Mouse (Mus musculus) midbrain, embryonic 10.5 days (tissue): ENCODE results near the gene Cxcr4. TPM values are rescaled to one million over a fixed set of nuclear protein-coding genes. Genes with fewer than 3 reads are reported as not detected.
"Not testable (repeated sequence)": the region's sequence is repeated elsewhere in the genome, so short reads cannot be mapped to it uniquely, and the experiment has no call there.

Source experiments
- DNase-seq: peaks from one replicate; pipeline ENCODE4 v3.0.0-alpha.2; 2017; ENCODE audit warnings: low spot score
- H3K27ac ChIP-seq: fragments of 300-500 bp; sonication (generic); replicated peaks from 2 replicates; pipeline ENCODE4 v1.5.1; 2016; ENCODE audit warnings: mild to moderate bottlenecking
- H3K27me3 ChIP-seq: fragments of 300-500 bp; sonication (generic); 2 replicates; pipeline ENCODE4 v1.6.1; 2016; ENCODE audit warnings: low read depth, mild to moderate bottlenecking; ENCODE audit not compliant: poor library complexity, severe bottlenecking
- H3K36me3 ChIP-seq: fragments of 300-500 bp; sonication (generic); 2 replicates; pipeline ENCODE4 v1.6.1; 2016; ENCODE audit warnings: mild to moderate bottlenecking, moderate library complexity
- H3K4me1 ChIP-seq: fragments of 300-500 bp; sonication (generic); 2 replicates; pipeline ENCODE4 v1.6.1; 2016
- H3K4me3 ChIP-seq: fragments of 300-500 bp; sonication (generic); 2 replicates; pipeline ENCODE4 v1.5.1; 2016; ENCODE audit warnings: mild to moderate bottlenecking, moderate library complexity
- H3K9me3 ChIP-seq: fragments of 300-500 bp; sonication (generic); replicated peaks from 2 replicates; pipeline ENCODE4 v1.6.1; 2016; ENCODE audit warnings: mild to moderate bottlenecking
- WGBS: fragments of 180-500 bp; shearing (Covaris S2); methylation state at CpG from one replicate; pipeline ENCODE4 v1.1.7; 2016; 5-methylcytosine and 5-hydroxymethylcytosine counted together
- polyA plus RNA-seq: library from polyadenylated mRNA; unstranded; fragments of >200 nt; fragmentation: Nextera tagmentation; extraction: Ambion mirVana; gene quantifications from 2 replicates; pipeline ENCODE4 v1.2.1, GENCODE M21; 2016

The Cxcr4 gene
- polyA plus RNA-seq, 1 experiment from 2014 or later = 18.6 TPM

DNA sequence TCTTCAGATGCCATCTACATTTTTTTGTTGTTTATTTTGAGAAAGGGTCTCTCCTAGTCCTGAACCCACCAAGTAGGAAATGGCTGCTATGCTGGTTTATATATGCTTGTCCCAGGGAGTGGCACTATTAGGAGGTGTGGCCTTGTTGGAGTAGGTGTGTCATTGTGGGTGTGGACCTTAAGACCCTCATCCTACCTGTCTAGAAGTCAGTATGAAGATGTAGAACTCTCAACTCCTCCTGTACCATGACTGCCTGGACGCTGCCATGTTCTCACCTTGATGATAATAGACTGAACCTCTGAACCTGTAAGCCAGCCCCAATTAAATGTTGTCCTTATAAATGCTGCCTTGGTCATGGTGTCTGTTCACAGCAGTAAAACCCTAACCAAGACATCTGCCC, 7.4 kb downstream of the Cxcr4 start:
- peaks cover 67% of the 10 kb centered on the region for H3K4me1 ChIP-seq
- H3K27me3 ChIP-seq, H3K9me3 ChIP-seq, H3K4me3 ChIP-seq, DNase-seq: not testable (repeated sequence)
- H3K36me3 ChIP-seq = peaks cover 30% of the 10 kb centered on the region
- WGBS = 94% methylated on average over 1 of the region's 1 CpGs
- H3K27ac ChIP-seq = peak overlapping the region; percentile 86

DNA sequence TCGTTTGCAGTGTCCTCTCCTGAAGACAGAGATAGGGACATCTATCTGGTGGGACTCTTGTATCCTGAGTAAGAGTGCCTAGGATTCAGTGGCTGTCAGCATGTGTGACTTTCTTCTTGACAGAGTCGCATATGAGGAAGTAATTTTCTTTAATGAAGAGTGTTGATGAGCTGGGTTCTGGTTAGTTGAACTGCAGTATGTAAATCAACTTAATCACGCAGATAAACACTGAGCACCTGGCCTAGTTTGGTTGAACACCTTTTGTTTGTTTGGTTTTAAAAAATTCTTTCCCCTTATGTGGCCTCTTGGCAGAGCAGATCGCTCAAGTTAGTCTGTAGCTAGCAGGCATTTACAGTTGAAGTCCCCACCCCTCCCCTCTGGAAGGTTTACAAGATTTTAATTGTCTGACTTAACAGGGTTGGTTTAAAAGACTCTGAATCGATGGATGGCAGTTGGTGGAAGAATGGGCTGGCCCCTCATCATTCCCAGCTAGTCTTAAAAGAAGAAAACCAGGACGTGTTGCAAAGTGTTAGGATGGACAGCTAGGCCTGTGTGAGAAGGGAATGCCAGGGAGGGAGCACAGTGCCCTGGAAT, 8.7 kb downstream of the Cxcr4 start:
- DNase-seq = no peak
- no peaks in the 10 kb centered on the region for H3K27me3 ChIP-seq
- WGBS = 61% methylated on average over 6 of the region's 6 CpGs
- H3K4me1 ChIP-seq = peaks cover 68% of the 10 kb centered on the region
- peak overlapping the region; percentile 86 for H3K27ac ChIP-seq
- no peak overlapping the region for H3K4me3 ChIP-seq
- H3K36me3 ChIP-seq = peaks cover 19% of the 10 kb centered on the region
- peaks cover 7% of the 10 kb centered on the region; the same call in 1 of the 2 replicates for H3K9me3 ChIP-seq

GRCm38 (mm10) chr1:128580321-128580720, 11.8 kb downstream of the Cxcr4 start:
- Histone ChIP-seq H3K9me3 (peaks cover 7% of the 10 kb centered on the region; the same call in 1 of the 2 replicates), H3K4me1 (peaks cover 55% of the 10 kb centered on the region), H3K36me3 (peaks cover 7% of the 10 kb centered on the region), H3K4me3 (no peak overlapping the region), H3K27ac (peak overlapping the region; percentile 2; the same call in 1 of the 2 replicates), H3K27me3 (no peaks in the 10 kb centered on the region)
- 92% methylated on average over 3 of the region's 3 CpGs for WGBS
- DNase-seq = no peak

DNA sequence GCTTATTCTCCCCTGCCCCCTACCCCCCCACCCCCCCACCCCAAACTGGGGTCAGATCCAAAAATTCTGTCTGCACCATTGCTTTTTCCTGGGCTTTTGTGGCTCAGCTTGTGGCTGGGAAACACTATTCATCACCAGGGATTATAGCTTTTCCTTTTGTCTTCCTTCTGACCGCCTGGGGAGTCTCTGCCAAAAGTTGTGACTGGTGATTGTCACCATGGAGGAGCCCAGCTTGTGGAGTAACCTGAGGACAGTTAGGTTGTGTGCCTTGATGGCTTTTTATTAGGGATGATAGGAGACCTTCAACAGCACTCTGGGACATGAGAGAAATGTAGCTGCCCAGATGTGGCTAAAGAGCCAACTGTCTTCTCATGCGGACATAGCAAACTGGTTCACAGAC, 13.6 kb downstream of the Cxcr4 start:
- Histone ChIP-seq H3K27ac (peak overlapping the region; percentile 81), H3K4me3 (0 out of 2 replicates have a peak overlapping the region, but pooled peaks have one; percentile 1), H3K27me3 (no peaks in the 10 kb centered on the region), H3K9me3 (peaks cover 7% of the 10 kb centered on the region; the same call in 1 of the 2 replicates), H3K36me3 (peaks cover 7% of the 10 kb centered on the region), H3K4me1 (peaks cover 41% of the 10 kb centered on the region)
- DNase-seq = peak; percentile 48
- 32% methylated on average over 2 of the region's 2 CpGs for WGBS

GRCm38 (mm10) chr1:128575096-128575495, 17.0 kb downstream of the Cxcr4 start:
- no peak for DNase-seq
- no peak overlapping the region for H3K4me3 ChIP-seq
- 0 out of 2 replicates have a peak overlapping the region, but pooled peaks have one; percentile 30 for H3K27ac ChIP-seq
- H3K9me3 ChIP-seq = no peaks in the 10 kb centered on the region
- H3K36me3 ChIP-seq = no peaks in the 10 kb centered on the region
- 71% methylated on average over 4 of the region's 4 CpGs for WGBS
- H3K27me3 ChIP-seq = no peaks in the 10 kb centered on the region
- H3K4me1 ChIP-seq = peaks cover 35% of the 10 kb centered on the region

DNA sequence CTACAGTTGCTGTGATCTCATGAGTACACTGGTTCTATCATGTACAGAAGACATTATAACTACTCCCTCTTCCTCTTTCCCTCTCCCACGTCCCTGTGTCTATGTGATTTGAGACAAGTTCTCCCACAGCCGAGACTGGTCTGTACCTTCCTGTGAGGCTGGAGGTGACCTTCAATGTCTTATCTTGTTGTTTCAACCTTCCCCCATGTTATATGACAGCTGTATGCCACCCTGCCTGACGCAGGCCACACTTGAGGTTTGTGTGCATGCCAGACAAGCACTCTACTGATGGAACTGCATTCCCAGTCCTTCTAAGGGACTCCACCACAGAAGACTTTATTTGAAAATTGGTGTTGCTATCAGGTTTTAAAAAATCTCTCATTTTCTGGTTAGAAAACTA, 21.1 kb downstream of the Cxcr4 start:
- no peak overlapping the region for H3K27ac ChIP-seq
- peaks cover 26% of the 10 kb centered on the region for H3K4me1 ChIP-seq
- H3K4me3 ChIP-seq = no peak overlapping the region
- H3K36me3 ChIP-seq = no peaks in the 10 kb centered on the region
- DNase-seq = no peak
- 92% methylated on average over 3 of the region's 3 CpGs for WGBS
- H3K9me3 ChIP-seq = no peaks in the 10 kb centered on the region
- H3K27me3 ChIP-seq = no peaks in the 10 kb centered on the region

DNA sequence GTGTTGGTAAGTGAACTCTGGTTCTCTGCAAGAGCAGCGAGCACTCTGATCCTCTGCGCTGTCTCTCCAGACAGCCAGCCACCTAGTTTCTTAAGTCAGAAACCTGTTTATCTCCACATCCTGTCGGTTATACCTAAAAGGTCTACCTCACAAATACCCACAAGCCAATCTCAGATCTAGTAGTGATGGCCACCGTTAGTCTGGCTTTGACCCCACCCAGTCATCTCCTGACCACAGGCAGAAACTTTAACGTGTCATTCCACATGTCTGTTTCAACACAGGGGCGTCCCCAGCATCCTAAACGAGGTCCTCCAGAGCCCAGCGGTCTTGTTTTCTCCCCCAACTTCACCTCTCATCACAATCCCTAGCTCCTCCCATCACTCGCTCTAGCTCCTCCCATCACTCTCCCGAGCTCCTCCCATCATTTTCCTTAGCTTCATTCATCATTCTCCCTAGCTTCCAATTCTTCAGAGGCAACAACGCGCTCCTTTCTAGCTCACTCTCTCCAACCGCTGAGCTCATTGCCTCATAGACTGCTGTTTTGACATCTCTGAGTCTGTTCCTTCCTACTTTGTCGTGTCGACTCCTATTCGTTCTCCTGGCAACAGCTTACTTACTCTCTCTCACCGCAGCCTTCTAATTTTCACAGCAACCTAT, 22.0 kb downstream of the Cxcr4 start:
- no peak for DNase-seq
- Histone ChIP-seq H3K27me3 (no peaks in the 10 kb centered on the region), H3K36me3 (no peaks in the 10 kb centered on the region), H3K27ac (no peak overlapping the region), H3K9me3 (no peaks in the 10 kb centered on the region), H3K4me1 (peaks cover 31% of the 10 kb centered on the region), H3K4me3 (no peak overlapping the region)
- 84% methylated on average over 17 of the region's 17 CpGs for WGBS

DNA sequence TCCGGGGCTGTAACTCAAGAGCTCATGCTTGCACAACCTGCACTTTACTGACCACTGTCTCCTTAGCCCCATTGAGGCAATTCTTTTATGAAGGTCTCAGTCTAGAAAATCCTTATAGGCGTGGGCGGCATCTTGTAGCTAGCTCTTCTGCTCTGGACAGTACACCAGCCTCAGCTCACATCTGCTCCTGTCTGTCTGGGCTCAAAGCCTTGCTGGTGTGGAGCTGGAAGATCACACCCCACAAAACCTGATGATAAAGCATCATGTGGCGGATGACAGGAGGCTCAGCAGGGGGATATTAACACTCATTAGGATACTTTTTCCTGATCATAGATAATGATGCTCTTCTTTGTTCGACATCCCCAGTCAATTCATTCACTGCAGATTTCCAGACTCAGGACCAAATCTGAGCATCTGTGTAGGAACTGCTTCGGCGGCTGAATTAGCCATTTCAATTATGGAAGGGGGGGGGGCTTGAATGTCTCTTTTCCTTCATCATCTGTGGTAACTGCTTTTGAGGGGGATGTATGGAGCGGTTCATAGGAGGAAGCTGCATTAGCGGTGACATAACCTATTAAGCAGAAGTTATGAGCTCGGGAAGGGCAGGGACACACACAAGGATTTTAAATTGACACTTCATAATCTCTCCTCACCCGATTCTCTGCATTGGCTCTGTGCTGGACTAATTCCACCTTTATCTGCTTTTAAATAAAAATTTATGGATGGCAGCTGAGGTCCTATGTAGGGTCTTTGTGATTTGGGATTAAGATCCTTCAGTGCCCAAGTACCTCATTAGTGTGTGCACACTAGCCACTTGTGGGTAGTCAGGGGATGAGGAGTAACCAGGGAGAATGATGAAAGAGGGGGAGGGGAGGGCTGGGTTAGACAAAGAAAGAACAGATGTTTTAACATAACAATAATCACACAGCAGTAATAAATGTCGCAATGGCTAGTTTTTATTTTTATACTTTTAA, 24.6 kb downstream of the Cxcr4 start:
- 83% methylated on average over 12 of the region's 12 CpGs for WGBS
- no peak for DNase-seq
- Histone ChIP-seq H3K36me3 (no peaks in the 10 kb centered on the region), H3K9me3 (no peaks in the 10 kb centered on the region), H3K4me3 (no peak overlapping the region), H3K4me1 (peaks cover 26% of the 10 kb centered on the region), H3K27ac (peak overlapping the region; percentile 65; the same call in 1 of the 2 replicates), H3K27me3 (no peaks in the 10 kb centered on the region)

- Histone ChIP-seq H3K27me3 (no peaks in the 10 kb centered on the region), H3K9me3 (no peaks in the 10 kb centered on the region), H3K27ac (no peak overlapping the region), H3K4me3 (no peak overlapping the region), H3K36me3 (no peaks in the 10 kb centered on the region), H3K4me1 (peaks cover 41% of the 10 kb centered on the region)
- DNase-seq = no peak
- 84% methylated on average over 3 of the region's 3 CpGs for WGBS
Observed at GRCm38 (mm10) chr1:128563905-128564304, 28.2 kb downstream of the Cxcr4 start.

- H3K4me1 ChIP-seq = peaks cover 23% of the 10 kb centered on the region
- no peak overlapping the region for H3K4me3 ChIP-seq
- H3K36me3 ChIP-seq = no peaks in the 10 kb centered on the region
- no peaks in the 10 kb centered on the region for H3K9me3 ChIP-seq
- WGBS = 88% methylated on average over 9 of the region's 9 CpGs
- no peak for DNase-seq
- H3K27me3 ChIP-seq = no peaks in the 10 kb centered on the region
- peak overlapping the region; percentile 15; the same call in 1 of the 2 replicates for H3K27ac ChIP-seq
Observed at GRCm38 (mm10) chr1:128561325-128561874, 30.7 kb downstream of the Cxcr4 start.

- WGBS = 86% methylated on average over 14 of the region's 14 CpGs
- no peaks in the 10 kb centered on the region for H3K36me3 ChIP-seq
- H3K4me1 ChIP-seq = peaks cover 16% of the 10 kb centered on the region
- H3K9me3 ChIP-seq = no peaks in the 10 kb centered on the region
- H3K27ac ChIP-seq = peak overlapping the region; percentile 38; the same call in 1 of the 2 replicates
- H3K4me3 ChIP-seq = no peak overlapping the region
- H3K27me3 ChIP-seq = no peaks in the 10 kb centered on the region
- no peak for DNase-seq
Observed at GRCm38 (mm10) chr1:128560452-128561324, 31.4 kb downstream of the Cxcr4 start.
